Mouse (Mus musculus): ENCODE data around the gene Gm20388. TPM values are rescaled to one million over a fixed set of nuclear protein-coding genes. Genes with fewer than 3 reads are reported as not detected.

The Gm20388 gene
- total RNA-seq, 1 experiment from 2014 or later, result 3.6 TPM

DNA sequence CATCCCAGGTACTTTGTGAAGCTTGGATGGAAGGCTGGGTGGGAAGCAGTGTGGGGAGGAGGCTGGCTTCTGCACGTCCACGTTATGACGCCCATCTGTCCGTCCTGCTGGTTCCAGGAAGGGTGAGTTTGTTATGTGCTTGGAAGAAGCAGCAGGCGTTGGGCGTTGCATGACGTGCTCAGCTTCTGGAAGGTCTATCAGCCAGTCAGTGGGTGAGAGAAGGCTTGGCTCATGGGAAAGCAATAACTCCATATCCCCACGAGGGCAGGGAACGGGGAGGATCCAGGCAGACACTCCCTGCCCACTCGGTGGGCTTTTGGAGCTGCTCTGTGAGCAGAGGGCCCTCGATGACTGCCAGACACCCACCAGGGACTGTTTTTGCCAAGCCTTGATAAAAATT, 2158.6 kb downstream of the Gm20388 start:
- no peak for DNase-seq

DNA sequence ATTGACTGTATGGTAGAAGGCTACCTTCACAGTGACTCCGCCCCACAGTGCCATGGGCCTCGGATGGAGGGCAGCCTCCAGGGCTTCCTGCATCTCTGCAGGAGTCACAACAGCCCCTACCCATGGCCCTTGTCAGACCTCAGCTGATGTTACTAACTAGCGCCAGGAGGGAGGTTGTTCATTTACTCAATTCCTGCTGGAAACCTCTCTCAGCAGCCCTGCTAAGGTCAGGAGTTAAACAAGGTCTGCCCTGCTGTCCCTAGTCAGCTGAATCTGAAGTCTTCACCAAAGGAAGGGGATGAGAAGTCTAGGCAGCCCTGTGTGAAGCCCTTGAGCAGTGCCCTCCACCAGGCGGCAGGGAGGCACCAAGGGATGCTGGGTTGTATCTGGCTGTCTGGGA, 2160.6 kb downstream of the Gm20388 start:
- DNase-seq, result no peak

DNA sequence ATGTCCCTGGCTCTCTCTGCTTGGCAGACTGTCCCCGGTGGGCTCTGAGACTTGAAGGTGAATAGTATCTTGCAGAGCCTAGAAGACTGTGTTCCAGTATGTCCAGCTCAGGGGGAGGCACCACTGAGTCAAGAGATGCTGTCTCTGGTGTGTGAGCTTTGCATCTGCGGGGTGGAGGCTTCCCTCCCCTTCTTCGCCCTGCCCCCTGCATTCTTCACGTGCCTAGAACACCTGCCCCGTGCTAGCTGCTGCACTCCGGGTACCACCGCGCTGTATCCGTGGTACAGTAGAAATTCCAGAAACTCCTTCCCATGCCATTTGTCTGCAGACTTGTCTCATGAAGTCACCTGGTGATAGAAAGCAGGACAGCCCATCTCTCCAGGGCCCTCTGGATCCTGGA, 2163.3 kb downstream of the Gm20388 start:
- no peak for DNase-seq

DNA sequence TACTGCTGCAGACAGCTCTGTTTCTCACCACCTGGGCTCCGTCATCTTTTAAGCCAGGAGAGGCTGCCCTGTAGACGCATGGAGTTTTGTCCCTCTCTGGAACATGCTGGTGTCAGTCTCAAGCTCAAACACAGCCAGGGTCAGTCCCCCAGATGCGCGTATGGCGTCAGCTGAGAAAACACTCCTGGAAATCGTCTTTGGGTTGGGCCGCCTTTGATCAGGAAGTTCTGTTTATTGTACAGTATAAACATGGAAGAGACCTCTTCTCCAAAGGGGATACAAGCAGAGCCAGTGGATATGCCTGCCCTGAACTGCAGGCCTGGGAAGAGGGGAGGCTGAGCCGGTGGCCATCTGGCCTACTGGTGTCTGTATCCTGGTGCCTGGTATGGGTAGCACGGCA, 2163.8 kb downstream of the Gm20388 start:
- no peak for DNase-seq

DNA sequence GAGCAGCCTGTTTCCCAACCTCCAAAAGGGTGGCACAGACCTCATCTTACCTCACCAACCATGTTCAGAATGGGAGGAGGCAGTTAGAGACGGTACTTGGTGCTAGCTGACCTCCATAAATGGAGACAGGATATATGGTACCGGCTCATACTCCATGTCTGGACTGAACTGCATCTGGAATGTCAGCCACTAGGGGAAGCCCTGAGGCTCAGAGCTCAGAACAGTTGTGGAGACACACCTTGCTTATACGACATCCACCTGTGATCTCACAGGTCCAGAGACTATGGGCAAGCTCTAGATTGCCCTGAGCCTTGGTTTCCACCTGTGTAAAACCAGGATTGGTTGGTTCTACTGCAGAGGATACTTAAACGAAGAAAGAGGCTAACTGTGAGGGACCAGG, 2164.3 kb downstream of the Gm20388 start:
- no peak for DNase-seq

DNA sequence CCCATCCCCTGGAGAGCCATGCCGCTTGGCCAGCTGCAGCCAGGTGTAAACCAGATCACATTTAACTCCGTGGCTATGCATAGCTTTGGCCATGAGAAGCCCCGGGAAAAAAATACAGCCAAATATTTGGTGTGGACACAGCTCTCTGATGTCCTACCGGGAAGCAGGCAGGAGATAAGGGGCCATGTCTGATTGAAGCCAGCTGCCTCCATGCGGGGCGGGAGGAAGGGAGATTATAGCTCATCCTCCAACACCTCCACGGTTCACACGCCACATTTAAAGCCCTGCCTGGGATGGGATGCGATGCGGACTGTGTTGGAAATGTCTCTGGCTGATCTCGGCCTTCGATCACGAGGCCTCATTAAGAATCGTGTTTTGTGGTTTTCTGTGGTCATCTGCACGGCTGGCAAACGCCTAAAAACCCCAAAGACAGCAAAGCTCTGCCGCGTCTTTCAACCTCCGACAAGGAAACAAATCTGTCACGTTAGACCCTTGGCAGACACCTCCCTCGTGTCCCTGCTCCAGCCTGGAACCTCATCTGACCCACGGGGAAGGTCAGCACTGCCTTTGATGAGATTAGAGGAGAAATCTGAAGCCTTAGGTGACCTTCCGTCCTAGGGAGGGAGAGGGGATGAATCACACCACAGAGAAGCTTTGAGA, 2165.7 kb downstream of the Gm20388 start:
- no peak for DNase-seq

DNA sequence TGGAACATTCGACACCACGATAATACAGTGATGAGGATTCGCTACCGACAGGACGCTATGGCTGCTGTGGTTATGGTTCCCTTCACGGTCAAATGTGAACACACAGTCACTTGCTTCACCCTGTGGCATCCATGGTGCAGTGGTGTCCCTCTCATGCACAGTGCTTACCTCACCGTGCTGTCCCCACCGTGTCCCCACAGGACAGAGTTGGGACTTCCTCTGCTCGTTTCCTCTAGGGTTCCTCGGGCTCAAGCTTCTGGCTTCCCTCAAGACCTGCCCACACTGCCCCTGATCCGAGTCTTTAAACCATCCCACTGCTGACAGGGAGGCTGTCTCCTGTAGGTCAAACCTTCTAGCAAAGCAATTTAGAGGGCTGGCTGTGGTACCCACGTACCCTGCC, 2167.7 kb downstream of the Gm20388 start:
- DNase-seq, result no peak

DNA sequence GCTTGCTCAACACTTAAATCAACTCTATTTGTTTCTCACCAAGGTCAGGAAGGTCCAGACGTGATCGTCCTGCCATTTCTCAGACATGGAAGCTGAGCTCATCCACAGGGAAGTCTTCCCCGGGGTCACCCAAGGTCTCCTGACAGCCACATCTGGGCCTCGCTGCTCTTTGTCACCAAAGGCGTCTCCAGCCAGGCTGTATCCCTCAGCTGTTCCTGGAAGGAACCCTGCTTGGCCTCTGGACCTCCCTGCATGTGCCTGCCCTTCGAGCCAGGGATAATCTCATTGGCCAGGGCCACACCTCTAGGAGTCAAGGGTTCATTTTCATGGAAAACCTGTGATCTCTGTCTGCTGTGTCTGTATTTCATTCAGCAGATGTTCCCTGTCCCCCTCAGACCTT, 2168.5 kb downstream of the Gm20388 start:
- no peak for DNase-seq

DNA sequence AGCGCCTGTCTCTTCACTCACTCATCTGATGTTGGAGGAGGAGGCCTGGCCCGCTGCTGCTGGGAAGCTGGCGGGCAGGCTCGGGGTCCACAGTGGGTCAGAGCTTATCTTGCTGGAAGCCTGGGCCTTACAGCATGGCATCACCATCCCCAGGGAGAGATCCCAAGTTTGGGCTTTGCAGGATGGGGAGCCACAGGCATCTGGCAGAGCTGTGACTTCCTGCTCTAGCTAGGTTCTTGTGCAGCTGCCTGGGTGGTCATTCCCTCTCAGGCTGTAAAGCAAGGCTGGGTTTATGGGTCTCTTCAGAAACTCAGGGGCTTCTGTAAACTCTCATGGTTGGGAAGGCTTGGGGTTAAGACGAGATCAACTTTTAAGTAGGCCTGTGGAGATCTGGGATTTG, 2169.7 kb downstream of the Gm20388 start:
- DNase-seq, result no peak

DNA sequence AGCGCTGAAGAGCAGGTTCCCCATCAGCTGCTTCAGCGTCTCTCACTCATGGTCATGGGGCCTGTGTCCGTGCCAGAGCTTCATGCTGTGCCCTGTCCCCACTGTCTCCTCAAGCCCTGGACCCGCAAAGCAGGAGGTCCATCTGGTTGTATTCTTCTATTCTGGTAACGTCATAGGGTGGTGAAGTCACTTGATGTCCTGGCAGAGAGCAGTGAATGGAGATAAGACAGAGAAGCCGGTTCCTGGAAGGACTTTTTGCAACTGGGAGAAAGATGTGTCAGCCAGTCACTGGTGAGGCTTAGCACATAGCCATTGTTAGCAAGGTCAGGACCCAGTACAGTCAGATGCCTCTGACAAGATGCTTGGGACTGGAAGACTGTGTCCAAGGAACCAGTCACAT, 2172.8 kb downstream of the Gm20388 start:
- no peak for DNase-seq

DNA sequence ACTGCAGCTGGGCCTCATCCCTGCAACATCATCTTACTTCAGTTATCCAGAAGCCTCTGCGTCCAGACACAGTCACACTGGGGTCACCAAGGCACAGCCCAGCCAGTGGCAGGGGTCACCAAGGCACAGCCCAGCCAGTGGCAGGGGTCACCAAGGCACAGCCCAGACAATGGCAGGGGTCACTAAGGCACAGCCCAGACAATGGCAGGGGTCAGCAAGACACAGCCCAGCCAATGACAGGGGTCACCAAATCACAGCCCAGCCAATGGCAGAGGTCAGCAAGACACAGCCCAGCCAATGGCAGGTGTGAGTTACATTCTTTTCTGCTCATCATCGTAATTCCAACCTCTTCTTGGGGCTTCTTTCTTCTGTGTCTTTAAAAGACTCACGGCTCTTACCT, 2173.5 kb downstream of the Gm20388 start:
- no peak for DNase-seq

DNA sequence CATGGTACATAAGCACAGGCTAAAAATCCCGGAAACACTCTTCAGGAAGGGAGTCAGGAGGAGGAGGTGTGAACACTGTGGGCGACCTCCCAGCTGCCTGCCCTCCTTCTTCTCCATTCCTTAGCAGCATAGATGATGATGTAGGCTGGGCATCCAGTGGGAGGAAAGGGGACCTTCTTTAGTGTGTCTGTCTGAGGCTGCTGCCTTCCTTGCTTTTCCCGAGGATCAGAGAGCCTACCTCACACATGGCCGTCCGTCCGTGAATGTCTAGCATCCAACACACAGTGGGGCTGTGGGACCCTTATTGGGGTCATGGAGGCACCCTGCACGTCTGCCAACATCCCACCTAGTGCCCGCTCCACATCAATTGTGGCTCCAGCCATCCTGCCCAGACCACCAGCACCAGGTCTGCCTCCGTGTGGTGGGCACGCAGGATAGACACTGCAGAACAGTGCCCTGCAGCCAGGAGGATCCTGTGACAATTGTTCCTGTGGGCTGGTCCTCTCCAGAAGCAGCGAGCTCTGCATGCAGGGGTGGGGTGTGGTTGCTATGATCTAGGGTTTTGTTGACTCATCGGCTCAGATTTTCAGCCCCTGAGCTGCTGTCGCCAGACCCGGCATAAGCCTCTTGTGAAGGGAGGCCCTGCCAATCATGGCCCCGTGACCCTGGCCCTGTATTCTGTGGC, 2174.2 kb downstream of the Gm20388 start:
- no peak for DNase-seq

DNA sequence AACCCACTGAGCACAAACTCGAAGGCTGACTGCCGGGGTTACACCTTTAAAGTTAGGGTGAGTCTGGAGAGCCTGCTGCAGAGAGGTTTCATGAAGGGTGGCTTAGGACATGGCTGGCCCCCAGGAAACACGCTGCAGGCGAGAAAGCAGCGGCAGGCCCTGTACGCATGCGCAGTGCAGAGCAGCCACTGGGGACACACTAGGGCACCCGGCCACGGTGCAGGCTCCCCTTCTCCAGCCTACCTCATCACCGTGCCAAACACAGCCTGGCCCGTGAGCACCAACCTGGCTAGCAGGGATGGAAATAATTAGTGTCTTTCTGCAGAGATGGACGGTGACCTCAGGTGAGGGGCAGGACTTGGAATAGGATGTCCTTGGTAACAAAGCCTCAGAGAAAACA, 2175.4 kb downstream of the Gm20388 start:
- DNase-seq, result peak; percentile 13

DNA sequence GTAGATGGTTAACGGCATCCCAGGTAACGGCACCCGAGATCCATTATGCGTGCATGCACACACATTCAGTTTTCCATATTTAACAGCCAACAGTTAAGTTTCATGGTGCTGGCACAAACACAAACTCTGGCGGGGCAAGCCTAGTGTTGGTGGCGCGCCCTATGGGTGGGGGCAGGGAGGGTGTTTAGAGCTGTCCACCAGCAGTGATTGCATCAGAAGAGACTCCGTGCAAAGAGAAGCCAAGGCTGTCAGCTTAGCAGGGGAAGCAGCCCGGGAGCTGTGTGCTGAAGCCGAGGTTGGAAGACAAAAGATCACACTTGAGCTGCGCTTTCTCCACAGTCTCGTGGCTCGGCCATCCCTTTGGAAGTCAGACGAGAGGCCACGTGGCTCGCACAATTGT, 2178.0 kb downstream of the Gm20388 start:
- DNase-seq, result no peak

DNA sequence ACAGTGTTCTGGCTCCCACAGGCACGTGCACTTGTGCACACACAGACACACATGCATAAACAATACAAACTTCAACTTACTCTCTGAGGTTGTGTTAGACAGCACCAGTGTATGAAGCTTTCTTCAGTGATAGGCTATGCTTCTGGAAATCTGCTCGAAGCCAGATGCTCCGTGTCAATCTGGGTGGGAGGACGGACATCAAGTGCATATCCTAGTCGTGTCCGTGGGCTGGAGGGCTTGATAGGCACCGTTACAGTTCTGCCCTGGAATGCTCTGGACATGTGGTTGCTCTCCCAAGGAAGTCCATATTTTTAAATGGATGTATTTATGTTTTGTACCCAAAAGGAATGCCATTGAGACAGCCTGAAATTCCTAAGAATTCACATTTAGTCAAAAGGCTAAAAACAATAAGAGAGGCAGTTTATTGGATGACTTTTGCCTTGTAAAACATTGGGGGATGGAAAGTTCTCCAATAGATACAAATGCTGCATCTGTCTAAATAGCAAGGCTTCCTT, 2178.6 kb downstream of the Gm20388 start:
- DNase-seq, result no peak

DNA sequence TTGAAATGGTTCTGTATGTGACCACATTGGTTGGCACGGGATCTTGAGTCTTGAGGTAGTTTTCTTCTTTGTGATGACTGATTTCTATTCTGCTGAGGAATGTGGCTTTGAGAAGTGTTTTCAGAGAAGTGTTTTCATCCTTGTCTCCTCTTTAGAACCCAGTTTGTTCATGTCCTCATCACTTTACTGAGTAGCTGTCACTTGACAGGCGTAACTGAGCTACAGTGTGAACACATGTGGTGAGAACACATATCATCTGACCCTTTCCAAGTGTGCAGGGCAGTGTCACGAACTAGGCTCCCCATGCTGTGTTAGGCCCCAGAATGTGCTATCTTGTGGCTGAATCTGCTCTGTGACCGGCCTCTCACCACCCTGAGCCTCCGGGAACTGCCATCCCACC, 2181.8 kb downstream of the Gm20388 start:
- DNase-seq, result no peak

DNA sequence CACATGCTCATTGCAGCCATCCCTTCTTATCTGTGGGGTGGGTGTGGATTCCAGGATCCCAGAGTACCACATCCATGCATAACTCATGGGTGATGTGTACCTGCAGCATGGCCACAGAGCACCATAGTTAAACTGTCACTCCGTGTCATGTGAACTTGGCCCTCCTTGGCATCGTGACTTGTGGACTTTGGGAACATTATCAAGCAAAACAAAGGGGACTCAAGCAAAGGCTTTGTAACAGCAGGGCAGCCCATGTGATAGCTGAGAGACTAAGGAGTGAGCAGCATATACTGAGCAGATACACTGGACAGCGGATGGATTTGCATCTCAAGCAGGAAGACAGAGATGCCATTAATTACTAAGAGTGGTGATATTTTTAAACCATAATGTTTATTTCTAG, 2188.1 kb downstream of the Gm20388 start:
- no peak for DNase-seq

DNA sequence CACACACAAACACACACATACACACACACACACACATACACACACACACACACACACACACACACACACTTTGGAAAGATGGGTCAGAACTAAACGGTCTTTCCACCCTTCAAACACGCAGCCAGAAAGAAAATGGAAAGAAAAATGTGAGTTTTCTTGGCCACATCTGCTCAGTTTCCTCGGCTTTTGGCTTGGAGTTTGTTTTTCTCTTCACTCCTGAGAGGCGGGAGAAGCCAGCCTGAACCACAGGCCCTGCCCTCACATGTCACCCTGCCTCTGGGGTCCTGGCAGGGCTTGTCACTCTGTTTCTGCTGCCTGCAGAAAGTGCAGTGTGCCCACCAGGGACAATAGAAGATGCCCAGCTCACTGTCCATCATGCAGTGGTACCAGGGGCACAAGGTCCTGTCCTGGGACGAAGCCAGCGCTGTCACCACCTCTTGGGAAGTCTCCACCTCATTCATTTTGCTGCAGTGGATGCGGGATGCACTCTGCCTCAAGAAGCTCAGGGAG, 2189.1 kb downstream of the Gm20388 start:
- DNase-seq, result no peak

DNA sequence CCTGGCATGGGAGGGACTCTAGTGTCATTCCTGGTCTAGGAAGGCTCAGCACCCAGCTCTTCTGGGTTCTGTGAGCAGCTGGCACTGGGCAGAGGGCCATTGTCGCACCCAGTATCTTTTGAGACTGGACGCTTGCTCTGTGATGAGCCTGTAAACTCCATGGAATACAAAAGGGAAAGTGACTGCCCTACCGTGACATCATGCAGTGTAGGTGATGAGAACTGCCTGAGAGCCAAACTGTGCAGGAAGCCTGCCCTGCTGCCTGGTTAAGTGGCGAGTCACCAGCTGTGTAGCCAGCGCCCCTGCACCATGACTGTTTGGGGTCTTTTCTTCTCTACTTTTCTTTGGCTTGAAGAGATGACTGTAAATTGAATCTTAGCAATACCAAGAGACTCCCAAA, 2191.2 kb downstream of the Gm20388 start:
- DNase-seq, result no peak

DNA sequence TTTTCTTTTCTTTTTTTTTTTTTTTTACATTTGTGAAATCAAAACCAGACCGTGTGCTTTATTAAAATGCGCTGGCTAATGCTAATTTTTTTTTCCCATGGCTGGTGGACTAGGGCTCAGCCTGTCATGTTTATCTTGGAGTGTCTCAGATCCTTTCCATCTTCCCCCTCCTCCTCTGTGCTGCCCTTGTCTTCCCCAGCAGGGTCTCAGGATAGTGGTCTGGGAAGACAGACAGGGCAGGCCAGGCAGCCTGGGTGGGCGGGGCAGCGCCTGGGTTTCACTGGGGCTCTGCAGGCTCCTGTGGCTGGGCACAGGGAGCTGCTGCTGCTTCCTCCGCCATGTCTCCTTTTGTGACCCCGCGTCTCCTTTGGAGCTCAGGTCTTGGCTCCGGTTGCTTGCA, 2191.6 kb downstream of the Gm20388 start:
- DNase-seq, result no peak

DNA sequence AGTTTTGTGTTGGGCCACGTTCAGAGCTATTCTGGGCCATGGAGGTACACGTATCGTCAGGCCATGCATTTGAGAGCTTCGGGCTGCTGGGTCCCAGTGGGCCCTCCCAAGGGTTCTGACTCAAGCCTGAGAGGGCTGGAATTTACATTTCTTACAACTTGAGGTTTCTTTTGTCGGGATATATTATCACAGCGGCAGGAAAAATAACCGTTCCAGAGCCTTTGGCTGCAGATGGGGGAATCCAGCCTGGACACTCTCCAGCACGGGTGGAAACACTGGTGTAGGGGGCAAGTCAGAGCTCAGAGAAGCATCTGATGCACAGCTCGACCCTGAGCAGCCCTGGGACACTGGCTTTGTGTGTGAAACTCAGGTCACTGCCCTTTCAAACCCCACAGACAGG, 2192.6 kb downstream of the Gm20388 start:
- no peak for DNase-seq

DNA sequence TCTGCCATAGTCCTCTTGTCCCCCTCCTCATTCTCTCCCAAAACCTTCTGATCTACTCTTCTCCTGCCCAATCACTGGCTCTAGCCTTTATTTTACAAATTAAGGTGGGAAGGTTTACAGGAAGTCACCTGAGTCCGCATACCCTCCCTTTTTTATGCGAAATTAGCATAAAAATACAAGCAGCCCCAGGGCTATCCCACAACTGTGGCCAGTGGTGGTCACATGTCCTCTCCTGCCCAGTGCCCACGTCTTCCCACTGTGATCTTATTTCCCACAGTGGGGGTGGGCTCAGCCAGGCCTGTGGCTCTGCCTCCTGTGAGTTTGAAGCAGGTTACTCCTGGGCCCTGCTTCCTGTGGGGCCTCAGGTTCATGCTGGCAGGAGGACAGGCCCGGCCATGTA, 2194.0 kb downstream of the Gm20388 start:
- DNase-seq, result no peak

DNA sequence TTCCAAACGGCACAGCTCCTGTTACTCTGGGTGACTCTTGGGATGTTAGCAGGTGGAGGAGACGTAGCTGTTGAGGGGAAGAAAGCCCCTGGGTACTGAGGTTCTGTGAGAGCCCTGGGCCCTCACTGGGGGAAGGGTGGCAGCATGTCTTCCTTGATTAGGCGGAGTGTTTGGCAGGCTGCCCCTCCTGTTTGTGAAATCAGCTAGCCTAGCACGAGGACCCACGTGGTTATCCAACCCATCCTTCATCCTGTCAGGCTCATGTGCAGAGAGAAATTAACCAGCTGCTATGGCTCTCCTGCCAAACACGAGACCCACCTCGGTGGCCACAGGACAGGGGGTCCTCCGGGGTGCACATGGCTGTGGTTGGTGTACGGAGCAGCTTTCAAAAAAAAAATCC, 2195.6 kb downstream of the Gm20388 start:
- peak; percentile 79 for DNase-seq

DNA sequence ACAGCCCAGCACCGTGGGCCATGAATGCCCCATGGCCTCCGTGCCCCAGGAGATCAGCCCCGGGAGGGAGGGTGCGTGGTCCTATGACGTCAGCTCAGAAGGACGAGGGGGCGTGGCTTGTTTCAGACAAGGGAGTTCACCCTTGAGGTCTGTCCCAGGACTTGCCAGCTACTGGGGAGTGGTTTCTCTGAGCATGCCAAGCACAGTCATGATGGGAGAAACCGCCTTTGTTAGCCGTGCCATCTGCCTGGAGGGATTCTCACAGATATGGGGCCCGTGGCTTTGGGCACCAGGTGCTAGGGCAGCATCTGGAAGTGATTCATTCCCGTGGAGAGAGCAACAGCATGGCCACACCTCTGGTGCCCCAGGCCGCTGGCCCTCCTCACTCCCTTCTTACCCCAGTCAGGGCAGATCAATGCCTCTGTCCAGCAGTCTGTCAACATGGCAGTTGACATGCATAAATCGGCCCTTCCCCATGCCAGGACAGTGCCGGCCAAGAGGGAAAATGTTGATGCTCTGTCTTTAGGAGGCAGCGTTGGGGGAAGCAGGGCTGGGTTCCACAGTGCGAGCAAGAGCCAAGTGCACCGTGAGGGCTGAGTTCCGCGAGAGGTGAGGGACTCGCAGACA, 2199.7 kb downstream of the Gm20388 start:
- no peak for DNase-seq
